In the genomic region with DNA sequence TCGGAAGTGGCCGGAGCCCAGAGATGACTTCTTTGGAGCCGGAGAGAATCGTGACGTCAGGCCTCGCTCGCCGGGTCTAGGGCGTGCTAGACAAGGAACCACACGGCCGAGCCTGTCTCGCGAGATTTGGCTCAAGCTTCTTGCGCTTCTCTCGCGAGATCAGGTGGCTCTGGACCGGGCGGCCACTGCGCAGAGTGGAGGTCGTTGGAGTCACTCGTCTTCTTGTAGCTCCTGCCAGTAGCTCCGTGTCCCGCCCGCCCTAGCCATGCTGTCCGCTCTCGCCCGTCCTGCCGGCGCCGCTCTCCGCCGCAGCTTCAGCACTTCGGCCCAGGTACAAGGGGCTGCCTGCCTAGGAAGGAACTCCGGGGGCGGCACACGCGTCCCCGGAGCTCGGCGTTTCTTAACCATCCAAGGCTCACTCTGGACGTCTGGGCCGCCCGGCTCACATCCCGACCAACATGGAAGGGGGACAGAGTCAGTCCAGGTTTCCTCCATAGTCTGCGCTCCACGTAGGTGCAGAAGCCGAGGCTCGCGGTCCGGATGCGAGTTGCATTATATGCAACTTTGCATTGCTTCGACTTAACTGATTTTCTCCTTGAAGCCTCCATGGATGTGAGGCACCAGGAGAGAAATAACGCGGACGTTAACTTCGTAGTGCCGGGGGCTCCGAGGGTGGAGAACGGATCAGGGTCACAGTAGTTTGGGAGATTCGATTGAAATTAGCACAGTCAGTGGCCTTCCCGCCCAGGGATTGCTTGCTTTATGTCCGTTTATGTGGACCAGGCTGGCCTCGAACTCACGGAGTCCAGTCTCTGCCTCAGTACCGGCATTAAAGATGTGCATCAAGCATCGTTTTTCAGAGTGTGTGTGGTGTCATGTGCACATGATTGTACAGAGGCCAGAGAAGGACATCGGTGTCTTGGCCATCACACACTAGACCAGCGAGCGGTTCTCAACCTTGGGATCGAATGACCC, we compare ENCODE assay signal across 8 mouse cellular contexts. TPM values are rescaled to one million over a fixed set of nuclear protein-coding genes. Genes with fewer than 3 reads are reported as not detected.
DNase-seq lines count a peak whose midpoint lies in the region; ATAC-seq lines count a peak whose summit lies in the region.

A gene (plus strand): TSS at position 10 of the 975 bp plus-strand sequence.

- peak; percentile 96 for ATAC-seq in inflammation-experienced regulatory T-cells, adult 6 months
- peak; percentile 90 for ATAC-seq in megakaryocyte-erythroid progenitor cell, adult 5-6 weeks (replicated peaks; ENCODE audit: low FRiP score, low TSS enrichment, poor library complexity, severe bottlenecking)

- intact Hi-C loops in gastrocnemius, postnatal 14 days (cut with DNase I; ENCODE audit: low total_unique reads) = no loop called here
- intact Hi-C loops in left cerebral cortex, postnatal 10 days (cut with DNase I) = no loop called here

- DNase-seq in adrenal gland, adult (ENCODE audit: inconsistent age in 2 of 2, low spot score in 1 of 2) = peak; percentile 99
- DNase-seq in embryo, embryonic 10.5 days (ENCODE audit: low spot score) = peak; percentile 100
- peak; percentile 100 for DNase-seq in gastrocnemius, postnatal 14 days
- DNase-seq in left cerebral cortex, postnatal 10 days (ENCODE audit: extremely low spot score in 1 of 2, low spot score in 2 of 2) = peak; percentile 100
- peak; percentile 99 for DNase-seq in right cerebral cortex, postnatal 25 days
- DNase-seq in urinary bladder, postnatal 4 days (ENCODE audit: low spot score in 2 of 2) = peak; percentile 99 to 100

RNA-seq across cellular contexts. Expression of the gene that starts here (rescaled TPM):
- total RNA-seq in gastrocnemius, postnatal 14 days (2021) = 1,000 to 10,000 TPM; 1,031 to 1,199 TPM
- 100 to 1,000 TPM; 604 to 659 (median 643) TPM for polyA plus RNA-seq in inflammation-experienced regulatory T-cells, adult 6 months (2017; shearing (Covaris generic))
- total RNA-seq in left cerebral cortex, postnatal 10 days (2021) = 100 to 1,000 TPM; 476 to 478 TPM
- 441 and 446 TPM in 2 replicates for total RNA-seq in megakaryocyte-erythroid progenitor cell, adult 5-6 weeks (2014; fragmentation: Nextera tagmentation)
- total RNA-seq in megakaryocyte-erythroid progenitor cell, adult 5-6 weeks (2017) = 207 and 288 TPM in 2 replicates

Comparison
In these comparisons a context has a peak if more than half of its experiments do, and no peak if none do; other contexts are left out.
1. Peak in every context shown above with its lines: DNase-seq and ATAC-seq.